ENCODE assay signal across 8 mouse cellular contexts in the genomic region with DNA sequence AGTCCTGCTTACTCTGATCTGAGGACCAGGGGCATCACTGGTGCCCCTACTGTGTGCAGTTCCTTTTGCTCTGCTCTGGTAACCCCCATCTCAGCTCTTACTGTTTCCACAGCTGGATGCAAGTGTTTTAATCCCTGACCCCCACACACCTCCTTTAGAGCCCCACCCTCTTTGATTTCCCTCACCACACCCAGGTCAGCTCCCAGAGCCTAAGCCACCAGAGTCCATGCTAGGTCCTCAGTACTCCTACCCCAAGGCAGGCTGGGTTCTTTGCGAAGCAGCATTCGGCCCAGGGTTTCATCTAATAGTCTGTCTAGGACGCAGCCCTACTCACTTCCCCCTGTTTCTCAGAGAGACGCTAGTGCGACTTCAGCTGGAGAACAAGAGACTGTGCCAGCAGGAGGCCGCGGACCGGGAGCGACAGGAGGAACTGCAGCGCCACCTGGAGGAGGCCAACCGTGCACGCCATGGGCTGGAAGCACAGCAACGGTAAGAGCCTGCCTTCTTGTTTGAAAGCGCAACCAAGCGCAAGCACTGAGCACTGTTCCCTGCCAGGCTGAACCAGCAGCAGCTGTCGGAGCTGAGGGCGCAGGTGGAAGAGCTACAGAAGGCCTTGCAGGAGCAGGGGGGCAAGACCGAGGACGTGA. TPM values are rescaled to one million over a fixed set of nuclear protein-coding genes. Genes with fewer than 3 reads are reported as not detected.
DNase-seq lines count a peak whose midpoint lies in the region; ATAC-seq and TF ChIP-seq lines count a peak whose summit lies in the region.

No protein-coding gene starts in this region.

- H3K27me3 ChIP-seq in embryonic facial prominence, embryonic 10.5 days (replicated peaks; ENCODE audit: low read depth, poor library complexity, severe bottlenecking), result peaks cover 37% of the 10 kb centered on the region
- H3K27me3 ChIP-seq in limb, embryonic 14.5 days (ENCODE audit: control insufficient read depth, insufficient read depth, low read length), result no peaks in the 10 kb centered on the region
- H3K27me3 ChIP-seq in midbrain, postnatal 0 days (ENCODE audit: insufficient read depth, low read length), result no peaks in the 10 kb centered on the region

- H3K4me3 ChIP-seq in embryonic facial prominence, embryonic 10.5 days, result peak overlapping the region; percentile 42
- H3K4me3 ChIP-seq in limb, embryonic 14.5 days (replicated peaks; ENCODE audit: low read length), result no peak overlapping the region
- H3K4me3 ChIP-seq in midbrain, postnatal 0 days (ENCODE audit: low read depth, low read length), result no peak overlapping the region

- H3K36me3 ChIP-seq in embryonic facial prominence, embryonic 10.5 days (replicated peaks), result peaks cover 12% of the 10 kb centered on the region; the same call in 1 of the 2 replicates
- peaks cover 6% of the 10 kb centered on the region; the same call in 1 of the 2 replicates for H3K36me3 ChIP-seq in limb, embryonic 14.5 days (ENCODE audit: control insufficient read depth, insufficient read depth, low read length)
- H3K36me3 ChIP-seq in midbrain, postnatal 0 days (ENCODE audit: insufficient read depth, low read length), result peaks cover 23% of the 10 kb centered on the region; the same call in 1 of the 2 replicates

- peaks cover 17% of the 10 kb centered on the region for H3K4me1 ChIP-seq in embryonic facial prominence, embryonic 10.5 days
- H3K4me1 ChIP-seq in limb, embryonic 14.5 days (ENCODE audit: control insufficient read depth, insufficient read depth, low read length), result no peaks in the 10 kb centered on the region; the same call in 1 of the 2 replicates
- H3K4me1 ChIP-seq in midbrain, postnatal 0 days (ENCODE audit: insufficient read depth, low read length), result no peaks in the 10 kb centered on the region

- 0 out of 2 replicates have a peak overlapping the region, but pooled peaks have one; percentile 6 for H3K4me2 ChIP-seq in limb, embryonic 14.5 days (replicated peaks; ENCODE audit: low read depth, low read length, severe bottlenecking)
- peak overlapping the region; percentile 10; the same call in 1 of the 2 replicates for H3K4me2 ChIP-seq in midbrain, postnatal 0 days (ENCODE audit: low read depth, low read length, poor library complexity, severe bottlenecking)

- DNase-seq in 3134 (ENCODE audit: extremely low read depth, insufficient read length, low spot score), result peak; percentile 82
- DNase-seq in adrenal gland, postnatal 10 days, result peak; percentile 94
- DNase-seq in embryonic facial prominence, embryonic 10.5 days (ENCODE audit: low spot score), result peak; percentile 92
- DNase-seq in heart, adult 11 months, result peak; percentile 98
- DNase-seq in kidney, adult 18-20 months, result peak; percentile 89
- DNase-seq in limb, embryonic 14.5 days (ENCODE audit: low spot score), result peak; percentile 80
- DNase-seq in midbrain, postnatal 0 days (ENCODE audit: low spot score), result peak; percentile 90
- peak; percentile 90 to 98 for DNase-seq in spleen, postnatal 4 days (ENCODE audit: low spot score in 2 of 2)

- peak; percentile 88 for TF ChIP-seq CTCF in midbrain, postnatal 0 days (IDR thresholded peaks at IDR 0.05)

- peak overlapping the region; percentile 53; the same call in 1 of the 2 replicates for H3K27ac ChIP-seq in embryonic facial prominence, embryonic 10.5 days (replicated peaks)
- H3K27ac ChIP-seq in limb, embryonic 14.5 days (replicated peaks; ENCODE audit: low read depth, low read length), result no peak overlapping the region
- no peak overlapping the region for H3K27ac ChIP-seq in midbrain, postnatal 0 days (ENCODE audit: low read depth, low read length)

- H3K9me3 ChIP-seq in embryonic facial prominence, embryonic 10.5 days, result no peaks in the 10 kb centered on the region
- H3K9me3 ChIP-seq in limb, embryonic 14.5 days (ENCODE audit: control insufficient read depth, low read length), result no peaks in the 10 kb centered on the region
- no peaks in the 10 kb centered on the region for H3K9me3 ChIP-seq in midbrain, postnatal 0 days (ENCODE audit: low read length)

- 5% methylated on average over 19 of the region's 19 CpGs for WGBS in embryonic facial prominence, embryonic 10.5 days
- WGBS in limb, embryonic 14.5 days, result 10% methylated on average over 19 of the region's 19 CpGs
- WGBS in midbrain, postnatal 0 days, result 5% methylated on average over 19 of the region's 19 CpGs

- TF ChIP-seq POLR2A in limb, embryonic 14.5 days (IDR thresholded peaks at IDR 0.05; ENCODE audit: borderline replicate concordance, extremely low read depth, insufficient read depth, insufficient read length), result 0 out of 2 replicates have a peak, but pooled peaks have one; percentile 15

- no peak overlapping the region for H3K9ac ChIP-seq in limb, embryonic 14.5 days (ENCODE audit: low read depth, low read length, severe bottlenecking)
- 0 out of 2 replicates have a peak overlapping the region, but pooled peaks have one; percentile 8 for H3K9ac ChIP-seq in midbrain, postnatal 0 days (replicated peaks; ENCODE audit: low read length, poor library complexity, severe bottlenecking)

- ATAC-seq in limb, embryonic 14.5 days (ENCODE audit: low FRiP score, low read depth), result peak; percentile 48; the same call in 1 of the 2 replicates
- peak; percentile 48 for ATAC-seq in midbrain, postnatal 0 days (ENCODE audit: low FRiP score)

RNA-seq across cellular contexts. Expression of a gene that starts 7.4 kb away (rescaled TPM):
- 1 to 10 TPM; 6.5 to 6.6 TPM for total RNA-seq in adrenal gland, postnatal 10 days (2021)
- 19.5 and 20.0 TPM in 2 replicates for polyA plus RNA-seq in embryonic facial prominence, embryonic 10.5 days (2016; fragmentation: Nextera tagmentation; extraction: Ambion mirVana)
- 15.1 and 17.7 TPM in 2 replicates for polyA plus RNA-seq in limb, embryonic 14.5 days (2012; rRNA removed)
- polyA plus RNA-seq in limb, embryonic 14.5 days (2014; fragmentation: Nextera tagmentation; extraction: Ambion mirVana), result 17.4 and 18.1 TPM in 2 replicates
- total RNA-seq in midbrain, postnatal 0 days (2014; rRNA removed), result 21.4 and 32.5 TPM in 2 replicates
- polyA plus RNA-seq in midbrain, postnatal 0 days (2015; fragmentation: Nextera tagmentation; extraction: Ambion mirVana), result 40.1 and 41.3 TPM in 2 replicates

RNA-seq across cellular contexts. Expression of a gene that starts 16.6 kb away (rescaled TPM):
- total RNA-seq in adrenal gland, postnatal 10 days (2021), result not detected
- polyA plus RNA-seq in embryonic facial prominence, embryonic 10.5 days (2016; fragmentation: Nextera tagmentation; extraction: Ambion mirVana), result 0.08 TPM in 1 of 2 replicates, not detected in the other
- 0.08 and 0.15 TPM in 2 replicates for polyA plus RNA-seq in limb, embryonic 14.5 days (2012; rRNA removed)
- polyA plus RNA-seq in limb, embryonic 14.5 days (2014; fragmentation: Nextera tagmentation; extraction: Ambion mirVana), result not detected in 2 replicates
- 0.47 TPM in 1 of 2 replicates, not detected in the other for total RNA-seq in midbrain, postnatal 0 days (2014; rRNA removed)
- 0.15 and 0.27 TPM in 2 replicates for polyA plus RNA-seq in midbrain, postnatal 0 days (2015; fragmentation: Nextera tagmentation; extraction: Ambion mirVana)

RNA-seq across cellular contexts. Expression of a gene that starts 19.3 kb away (rescaled TPM):
- total RNA-seq in adrenal gland, postnatal 10 days (2021), result 100 to 1,000 TPM in 1 of 2 experiments, 10 to 100 TPM in 1; 28.7 to 134 TPM
- 6.6 and 6.7 TPM in 2 replicates for polyA plus RNA-seq in embryonic facial prominence, embryonic 10.5 days (2016; fragmentation: Nextera tagmentation; extraction: Ambion mirVana)
- polyA plus RNA-seq in limb, embryonic 14.5 days (2012; rRNA removed), result 11.3 and 16.4 TPM in 2 replicates
- 16.9 and 18.0 TPM in 2 replicates for polyA plus RNA-seq in limb, embryonic 14.5 days (2014; fragmentation: Nextera tagmentation; extraction: Ambion mirVana)
- total RNA-seq in midbrain, postnatal 0 days (2014; rRNA removed), result 11.3 and 15.9 TPM in 2 replicates
- polyA plus RNA-seq in midbrain, postnatal 0 days (2015; fragmentation: Nextera tagmentation; extraction: Ambion mirVana), result 5.3 and 6.1 TPM in 2 replicates

RNA-seq across cellular contexts. Expression of a gene that starts 27.3 kb away (rescaled TPM):
- total RNA-seq in adrenal gland, postnatal 10 days (2021), result 10 to 100 TPM; 86.5 to 92.4 TPM
- polyA plus RNA-seq in embryonic facial prominence, embryonic 10.5 days (2016; fragmentation: Nextera tagmentation; extraction: Ambion mirVana), result 157 TPM in 2 replicates
- 173 and 207 TPM in 2 replicates for polyA plus RNA-seq in limb, embryonic 14.5 days (2012; rRNA removed)
- polyA plus RNA-seq in limb, embryonic 14.5 days (2014; fragmentation: Nextera tagmentation; extraction: Ambion mirVana), result 95.0 and 98.0 TPM in 2 replicates
- total RNA-seq in midbrain, postnatal 0 days (2014; rRNA removed), result 123 and 172 TPM in 2 replicates
- polyA plus RNA-seq in midbrain, postnatal 0 days (2015; fragmentation: Nextera tagmentation; extraction: Ambion mirVana), result 137 and 151 TPM in 2 replicates

RNA-seq across cellular contexts. Expression of a gene that starts 28.2 kb away (rescaled TPM):
- 10 to 100 TPM; 88.6 to 91.7 TPM for total RNA-seq in adrenal gland, postnatal 10 days (2021)
- 147 and 148 TPM in 2 replicates for polyA plus RNA-seq in embryonic facial prominence, embryonic 10.5 days (2016; fragmentation: Nextera tagmentation; extraction: Ambion mirVana)
- 58.6 and 60.8 TPM in 2 replicates for polyA plus RNA-seq in limb, embryonic 14.5 days (2012; rRNA removed)
- 87.6 and 90.8 TPM in 2 replicates for polyA plus RNA-seq in limb, embryonic 14.5 days (2014; fragmentation: Nextera tagmentation; extraction: Ambion mirVana)
- 40.5 and 48.9 TPM in 2 replicates for total RNA-seq in midbrain, postnatal 0 days (2014; rRNA removed)
- polyA plus RNA-seq in midbrain, postnatal 0 days (2015; fragmentation: Nextera tagmentation; extraction: Ambion mirVana), result 36.5 and 39.7 TPM in 2 replicates
